Mouse (Mus musculus) neural tube, embryonic 12.5 days (tissue): ENCODE results near the gene Bcan. TPM values are rescaled to one million over a fixed set of nuclear protein-coding genes. Genes with fewer than 3 reads are reported as not detected.

Experiments used
- ATAC-seq: fragments of 200-750 bp; cut with Nextera tagmentation; 2 replicates; pipeline ENCODE4 v1.8.0; 2017; ENCODE audit warnings: low read depth, mild to moderate bottlenecking, moderate TSS enrichment, moderate library complexity; ENCODE audit not compliant: low FRiP score
- H3K27ac ChIP-seq: fragments of 300-500 bp; sonication (generic); 2 replicates; pipeline ENCODE4 v1.5.1; 2016
- H3K27me3 ChIP-seq: fragments of 300-500 bp; sonication (generic); replicated peaks from 2 replicates; pipeline ENCODE4 v1.6.1; 2016; ENCODE audit warnings: mild to moderate bottlenecking
- H3K36me3 ChIP-seq: fragments of 300-500 bp; sonication (generic); 2 replicates; pipeline ENCODE4 v1.6.1; 2016; ENCODE audit warnings: mild to moderate bottlenecking
- H3K4me1 ChIP-seq: fragments of 300-500 bp; sonication (generic); 2 replicates; pipeline ENCODE4 v1.6.1; 2016
- H3K4me2 ChIP-seq: fragments of 300-500 bp; sonication (generic); replicated peaks from 2 replicates; pipeline ENCODE4 v1.6.1; 2016; ENCODE audit warnings: mild to moderate bottlenecking
- H3K4me3 ChIP-seq: fragments of 300-500 bp; sonication (generic); 2 replicates; pipeline ENCODE4 v1.5.1; 2016
- H3K9ac ChIP-seq: fragments of 300-500 bp; sonication (generic); 2 replicates; pipeline ENCODE4 v1.6.1; 2016; ENCODE audit warnings: mild to moderate bottlenecking
- H3K9me3 ChIP-seq: fragments of 300-500 bp; sonication (generic); 2 replicates; pipeline ENCODE4 v1.6.1; 2016; ENCODE audit warnings: mild to moderate bottlenecking
- WGBS: fragments of 180-500 bp; shearing (Covaris S2); methylation state at CpG from one replicate; pipeline ENCODE4 v1.1.7; 2016; 5-methylcytosine and 5-hydroxymethylcytosine counted together
- polyA plus RNA-seq: library from polyadenylated mRNA; unstranded; fragments of >200 nt; fragmentation: Nextera tagmentation; extraction: Ambion mirVana; gene quantifications from 2 replicates; pipeline ENCODE4 v1.2.1, GENCODE M21; 2016

The Bcan gene
- polyA plus RNA-seq, 1 experiment from 2014 or later = 4.1 TPM

- H3K9me3 ChIP-seq = no peaks in the 10 kb centered on the region
- H3K4me2 ChIP-seq = peak overlapping the region; percentile 74
- no peak overlapping the region for H3K27ac ChIP-seq
- H3K4me3 ChIP-seq = peak overlapping the region; percentile 31
- peaks cover 52% of the 10 kb centered on the region for H3K4me1 ChIP-seq
- 0 out of 2 replicates have a peak, but pooled peaks have one; percentile 1 for ATAC-seq
- WGBS = 10% methylated on average over 15 of the region's 15 CpGs
- peak overlapping the region; percentile 43 for H3K9ac ChIP-seq
- H3K27me3 ChIP-seq = peaks cover 42% of the 10 kb centered on the region
- no peaks in the 10 kb centered on the region for H3K36me3 ChIP-seq
These were observed 12.0 kb downstream of the Bcan start for GRCm38 (mm10) chr3:87988068-87988467.

GRCm38 (mm10) chr3:87987633-87988032 lies 12.4 kb downstream of the Bcan start:
- Histone ChIP-seq H3K27ac (no peak overlapping the region), H3K27me3 (peaks cover 37% of the 10 kb centered on the region), H3K9ac (peak overlapping the region; percentile 43), H3K4me3 (peak overlapping the region; percentile 31), H3K36me3 (no peaks in the 10 kb centered on the region), H3K4me1 (peaks cover 57% of the 10 kb centered on the region), H3K4me2 (peak overlapping the region; percentile 74), H3K9me3 (no peaks in the 10 kb centered on the region)
- peak; percentile 54 for ATAC-seq
- under 1% methylated on average over 15 of the region's 15 CpGs for WGBS

- peak; percentile 74 for ATAC-seq
- Histone ChIP-seq H3K4me3 (peak overlapping the region; percentile 31), H3K4me2 (peak overlapping the region; percentile 74), H3K9me3 (no peaks in the 10 kb centered on the region), H3K4me1 (peaks cover 64% of the 10 kb centered on the region), H3K9ac (peak overlapping the region; percentile 43), H3K36me3 (no peaks in the 10 kb centered on the region), H3K27me3 (peaks cover 30% of the 10 kb centered on the region), H3K27ac (no peak overlapping the region)
- under 1% methylated on average over 17 of the region's 17 CpGs for WGBS
These were observed 13.2 kb downstream of the Bcan start for GRCm38 (mm10) chr3:87986868-87987267.

- Histone ChIP-seq H3K9ac (peak overlapping the region; percentile 8; the same call in 1 of the 2 replicates), H3K9me3 (no peaks in the 10 kb centered on the region), H3K36me3 (no peaks in the 10 kb centered on the region), H3K4me1 (peaks cover 75% of the 10 kb centered on the region), H3K27me3 (peaks cover 18% of the 10 kb centered on the region), H3K4me3 (no peak overlapping the region), H3K27ac (0 out of 2 replicates have a peak overlapping the region, but pooled peaks have one; percentile 2), H3K4me2 (peak overlapping the region; percentile 30)
- 0 out of 2 replicates have a peak, but pooled peaks have one; percentile 6 for ATAC-seq
- WGBS = 31% methylated on average over 12 of the region's 12 CpGs
These were observed 14.3 kb downstream of the Bcan start for GRCm38 (mm10) chr3:87985505-87986320.

DNA sequence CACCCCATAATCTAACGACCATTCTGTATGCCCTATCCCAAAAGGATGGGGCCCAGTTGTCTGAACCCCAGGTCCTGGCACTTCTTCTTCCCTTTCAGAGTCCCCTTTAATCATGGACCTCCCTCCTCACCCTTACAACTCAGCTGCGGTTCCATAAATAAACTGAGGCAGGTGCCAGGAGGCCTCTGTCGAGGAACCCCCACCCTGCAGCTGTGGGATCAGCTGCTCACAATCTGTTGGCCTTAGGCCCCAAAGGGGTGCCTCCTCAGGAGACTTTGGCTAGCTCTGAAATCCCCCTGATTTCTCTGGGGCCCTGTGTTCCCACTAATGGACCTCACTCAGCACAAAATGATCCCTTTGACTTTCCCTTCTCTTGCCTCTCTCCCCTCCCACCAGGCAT lies 15.9 kb downstream of the Bcan start:
- Histone ChIP-seq H3K27me3 (peaks cover 5% of the 10 kb centered on the region), H3K9me3 (no peaks in the 10 kb centered on the region), H3K27ac (0 out of 2 replicates have a peak overlapping the region, but pooled peaks have one; percentile 1), H3K9ac (no peak overlapping the region), H3K4me3 (no peak overlapping the region), H3K4me2 (peak overlapping the region; percentile 52), H3K36me3 (peaks cover 6% of the 10 kb centered on the region; the same call in 1 of the 2 replicates), H3K4me1 (peaks cover 76% of the 10 kb centered on the region)
- no peak for ATAC-seq
- 29% methylated on average over 3 of the region's 3 CpGs for WGBS

- Histone ChIP-seq H3K4me2 (peak overlapping the region; percentile 52), H3K4me3 (no peak overlapping the region), H3K36me3 (peaks cover 10% of the 10 kb centered on the region; the same call in 1 of the 2 replicates), H3K4me1 (peaks cover 76% of the 10 kb centered on the region), H3K9me3 (no peaks in the 10 kb centered on the region), H3K27me3 (peaks cover under 1% of the 10 kb centered on the region), H3K9ac (0 out of 2 replicates have a peak overlapping the region, but pooled peaks have one; percentile 45), H3K27ac (peak overlapping the region; percentile 1; the same call in 1 of the 2 replicates)
- WGBS = 51% methylated on average over 6 of the region's 6 CpGs
- ATAC-seq = no peak
These were observed 16.4 kb downstream of the Bcan start for GRCm38 (mm10) chr3:87983627-87984026.

- ATAC-seq = 0 out of 2 replicates have a peak, but pooled peaks have one; percentile 7
- WGBS = 4% methylated on average over 13 of the region's 13 CpGs
- Histone ChIP-seq H3K27me3 (no peaks in the 10 kb centered on the region), H3K4me3 (no peak overlapping the region), H3K36me3 (peaks cover 15% of the 10 kb centered on the region; the same call in 1 of the 2 replicates), H3K4me1 (peaks cover 70% of the 10 kb centered on the region), H3K9ac (peak overlapping the region; percentile 45), H3K4me2 (peak overlapping the region; percentile 52), H3K27ac (peak overlapping the region; percentile 53), H3K9me3 (no peaks in the 10 kb centered on the region)
These were observed 17.0 kb downstream of the Bcan start for GRCm38 (mm10) chr3:87982836-87983601.

- ATAC-seq = 0 out of 2 replicates have a peak, but pooled peaks have one; percentile 4
These were observed 17.9 kb downstream of the Bcan start for GRCm38 (mm10) chr3:87981894-87982835.

DNA sequence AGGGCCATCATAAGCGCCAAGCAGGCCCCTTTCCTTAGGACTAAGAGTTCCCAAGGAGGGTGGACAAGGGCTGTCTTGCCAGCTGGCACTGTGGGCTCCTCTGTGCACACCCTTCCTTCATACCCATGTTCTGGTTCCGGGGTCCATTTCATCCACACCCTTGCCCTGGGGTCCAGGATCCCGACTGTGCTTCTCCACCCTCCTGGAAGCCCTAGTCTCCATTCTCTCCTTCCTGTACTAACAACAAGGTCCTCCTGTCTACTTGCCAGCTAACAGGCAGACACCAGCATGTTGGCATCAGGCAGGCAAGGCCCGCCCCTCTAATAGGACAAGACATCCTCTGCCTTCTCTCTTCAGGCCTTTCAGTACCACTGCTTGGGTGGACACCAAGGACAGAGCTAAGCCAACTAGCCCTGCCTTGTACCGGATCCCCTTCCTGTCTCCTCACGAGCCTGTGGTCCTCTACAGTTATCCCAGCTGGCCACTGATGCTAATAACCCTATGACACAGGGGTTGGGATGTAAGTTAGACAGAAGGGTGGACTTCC lies 18.7 kb downstream of the Bcan start:
- Histone ChIP-seq H3K9me3 (no peaks in the 10 kb centered on the region), H3K27ac (no peak overlapping the region), H3K4me1 (peaks cover 55% of the 10 kb centered on the region), H3K4me2 (no peak overlapping the region), H3K27me3 (no peaks in the 10 kb centered on the region), H3K4me3 (no peak overlapping the region), H3K9ac (0 out of 2 replicates have a peak overlapping the region, but pooled peaks have one; percentile 6), H3K36me3 (peaks cover 32% of the 10 kb centered on the region; the same call in 1 of the 2 replicates)
- ATAC-seq = no peak
- 85% methylated on average over 6 of the region's 6 CpGs for WGBS

More at GRCm38 (mm10) chr3:87981894-87982835, 17.9 kb downstream of the Bcan start:
- Histone ChIP-seq H3K9ac (peak overlapping the region; percentile 45), H3K27ac (peak overlapping the region; percentile 53), H3K9me3 (no peaks in the 10 kb centered on the region), H3K27me3 (no peaks in the 10 kb centered on the region), H3K36me3 (peaks cover 23% of the 10 kb centered on the region; the same call in 1 of the 2 replicates), H3K4me1 (peaks cover 61% of the 10 kb centered on the region), H3K4me2 (peak overlapping the region; percentile 52), H3K4me3 (no peak overlapping the region)
- 36% methylated on average over 12 of the region's 12 CpGs for WGBS

DNA sequence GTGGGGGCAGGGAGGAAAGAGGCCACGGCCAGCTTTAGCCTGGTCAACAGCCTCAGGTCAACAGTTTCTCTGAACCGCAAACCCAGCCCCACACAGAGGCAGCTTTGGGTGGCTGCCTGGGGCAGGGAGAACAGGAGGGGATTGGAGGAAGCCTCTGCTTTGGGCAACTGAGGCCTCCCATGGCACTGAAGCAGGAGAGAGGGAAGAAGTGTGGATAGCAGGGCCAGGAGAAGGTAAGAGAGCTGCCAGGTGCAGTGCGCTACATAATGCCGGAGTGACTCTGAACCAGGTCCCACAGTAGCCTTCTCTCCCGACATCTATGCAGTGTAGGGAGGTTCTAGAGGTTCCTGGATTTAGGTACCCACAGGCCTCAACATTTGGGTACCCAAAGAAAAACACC lies 19.3 kb downstream of the Bcan start:
- Histone ChIP-seq H3K4me3 (no peak overlapping the region), H3K4me2 (no peak overlapping the region), H3K4me1 (peaks cover 49% of the 10 kb centered on the region), H3K9me3 (no peaks in the 10 kb centered on the region), H3K9ac (no peak overlapping the region), H3K27me3 (no peaks in the 10 kb centered on the region), H3K36me3 (peaks cover 37% of the 10 kb centered on the region; the same call in 1 of the 2 replicates), H3K27ac (no peak overlapping the region)
- WGBS = 68% methylated on average over 5 of the region's 5 CpGs
- no peak for ATAC-seq

GRCm38 (mm10) chr3:87980085-87980484 lies 19.9 kb downstream of the Bcan start:
- H3K4me1 ChIP-seq = peaks cover 43% of the 10 kb centered on the region
- H3K27ac ChIP-seq = no peak overlapping the region
- H3K4me2 ChIP-seq = no peak overlapping the region
- WGBS = 72% methylated on average over 3 of the region's 3 CpGs
- H3K36me3 ChIP-seq = peaks cover 42% of the 10 kb centered on the region
- no peak for ATAC-seq
- 0 out of 2 replicates have a peak overlapping the region, but pooled peaks have one; percentile 13 for H3K9ac ChIP-seq
- no peaks in the 10 kb centered on the region for H3K9me3 ChIP-seq
- H3K27me3 ChIP-seq = no peaks in the 10 kb centered on the region
- H3K4me3 ChIP-seq = no peak overlapping the region
